Mouse (Mus musculus) liver, postnatal 0 days (tissue): ENCODE measurements at regions not wholly inside any gene's neighbourhood (a gene's known extent, or its start where the extent isn't known, plus 50 kb on each side); places are given as distances from the start of the nearest gene placed in this dataset.

Source experiments
- CTCF ChIP-seq: sonication (generic); IDR thresholded peaks from 2 replicates; pipeline ENCODE4 v1.5.1; 2016; ENCODE audit warnings: antibody characterized with exemption, low read depth
- EP300 ChIP-seq: IDR thresholded peaks from 2 replicates; pipeline ENCODE4 v1.6.1; 2016; ENCODE audit warnings: antibody characterized with exemption, low read depth, mild to moderate bottlenecking

GRCm38 (mm10) chr4:95270389-95270788, 218.4 kb upstream of the Jun start:
- TF ChIP-seq CTCF (no peak), EP300 (no peak)
